Mouse (Mus musculus) brain, embryonic 18.5 days (tissue): Measurements from ENCODE around the gene Cxcl17.

Source experiments
- DNase-seq: peaks from one replicate; pipeline ENCODE4 v3.0.0-alpha.2; 2012; ENCODE audit warnings: low read depth, low spot score

Cxcl17 gene

DNA sequence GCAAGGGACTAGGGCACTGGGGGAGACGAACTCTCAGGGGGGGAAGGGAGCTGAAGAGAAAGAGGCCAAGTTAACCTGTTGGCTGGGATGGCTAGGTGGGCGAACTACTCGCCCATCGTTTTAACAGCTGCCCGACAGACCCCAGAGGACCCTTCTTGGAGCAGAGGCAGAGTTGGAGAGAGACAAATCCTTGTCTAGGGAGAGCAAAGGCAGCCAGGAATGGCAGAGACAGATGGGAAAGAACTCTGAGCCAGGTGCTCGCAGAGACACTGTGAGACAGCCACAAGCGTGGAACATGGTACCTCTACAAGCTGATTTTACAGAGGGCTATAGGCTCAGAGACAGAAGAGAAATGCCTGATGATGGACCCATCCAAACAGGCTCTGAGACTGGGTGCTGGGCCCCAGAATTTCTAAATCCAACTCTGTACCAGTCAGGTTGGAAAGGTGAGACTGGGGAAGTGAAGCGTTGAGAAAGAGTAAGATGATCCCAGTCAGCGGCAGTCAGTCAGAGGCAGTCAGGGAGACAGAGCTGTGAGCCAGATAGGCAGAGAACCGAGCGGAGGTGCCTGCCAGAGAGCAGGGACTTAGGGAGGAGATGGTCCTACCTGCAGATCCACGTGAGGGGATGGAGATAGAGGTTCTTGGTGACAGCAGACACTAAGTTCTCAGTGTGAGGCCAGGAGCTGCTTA is 43.5 kb downstream of the Cxcl17 start, which contains the start of gene Cnfn:
Gene Cnfn (minus strand): TSS at position 667 of the 692 bp plus-strand sequence.
- DNase-seq: no peak

DNA sequence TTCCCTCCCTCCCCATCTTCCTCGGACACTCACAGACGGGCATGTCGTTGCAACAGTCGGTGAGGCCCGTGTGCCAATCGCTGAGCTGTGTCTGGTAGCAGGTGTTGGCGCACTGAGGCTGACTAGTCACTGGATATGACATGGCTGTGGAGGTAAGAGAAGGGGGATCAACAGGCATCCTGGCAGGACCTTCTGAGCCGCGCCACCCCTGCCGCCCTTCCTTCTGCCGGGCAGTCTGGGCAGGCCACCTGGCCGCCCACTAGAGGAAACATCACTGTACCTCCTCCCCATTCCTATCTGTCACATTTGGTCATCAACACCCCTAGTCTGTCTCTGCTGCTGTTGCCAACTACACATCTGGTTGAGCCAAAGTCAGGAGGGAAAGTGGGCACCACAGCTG is 44.4 kb downstream of the Cxcl17 start:
- DNase-seq: no peak

DNA sequence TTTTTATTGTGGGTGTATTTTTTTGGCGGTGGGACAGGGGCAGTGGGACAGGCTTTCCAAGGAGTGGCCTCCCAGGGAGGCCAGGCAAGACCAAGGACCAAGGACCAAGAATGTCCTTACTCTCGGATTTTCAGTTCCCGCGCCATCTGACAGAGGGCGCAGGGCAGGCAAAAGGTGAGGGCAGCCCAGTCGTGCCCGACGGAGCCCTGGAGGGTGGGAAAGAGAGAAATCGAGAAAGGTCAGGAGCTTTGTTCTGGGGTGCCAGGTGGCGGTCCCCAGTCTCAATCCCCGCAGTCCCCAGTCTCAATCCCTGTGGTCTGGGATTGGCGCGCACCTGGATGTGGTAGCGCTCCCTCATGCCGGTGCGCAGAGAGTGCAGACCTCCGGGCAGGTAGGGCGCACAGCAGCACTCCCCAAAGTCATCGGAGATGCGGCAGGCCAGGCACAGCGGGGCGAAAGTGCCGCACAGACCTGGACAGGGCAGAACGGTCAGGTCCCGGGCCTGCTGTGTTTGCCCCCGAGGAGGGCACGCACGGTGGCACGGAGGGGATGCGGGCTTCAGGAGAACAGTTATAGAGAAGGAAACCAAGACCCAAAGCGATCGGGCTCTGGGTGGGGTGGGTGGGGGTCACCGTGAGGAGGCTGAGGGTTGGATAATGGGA is 44.9 kb downstream of the Cxcl17 start:
- DNase-seq: no peak

DNA sequence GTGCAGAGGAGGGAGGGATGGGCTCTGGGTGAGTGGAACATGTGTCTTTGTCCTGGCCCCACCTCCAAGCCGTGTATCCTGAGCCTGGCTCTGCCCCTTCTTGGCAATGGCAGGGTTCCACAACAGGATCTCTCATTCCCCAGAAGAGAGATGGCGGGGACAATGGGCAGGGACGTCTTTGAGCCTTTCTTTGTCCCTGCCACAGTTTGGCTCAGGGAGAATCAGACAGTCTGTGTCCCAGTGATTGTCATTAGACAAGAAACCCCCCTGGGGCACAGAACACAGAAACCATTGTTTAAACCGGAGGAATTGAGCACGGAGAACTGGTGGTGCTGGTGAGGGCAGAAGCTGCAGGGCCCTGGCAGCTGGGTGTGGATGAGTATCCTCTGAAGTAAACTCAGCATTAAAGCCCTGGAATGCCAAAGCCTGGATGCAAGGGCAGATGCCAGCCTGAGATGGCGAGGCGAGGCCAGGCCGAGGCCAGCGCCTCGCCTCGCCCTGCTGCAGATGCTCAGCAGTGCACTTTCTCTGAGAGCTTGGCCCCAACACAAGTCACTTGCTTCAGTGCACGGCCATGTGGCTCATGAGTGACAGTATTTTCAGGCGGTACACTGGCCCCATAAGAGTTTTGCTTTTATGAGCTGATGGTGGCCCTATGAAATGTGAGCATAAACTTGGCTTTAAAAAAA is 46.6 kb downstream of the Cxcl17 start:
- no peak for DNase-seq

DNA sequence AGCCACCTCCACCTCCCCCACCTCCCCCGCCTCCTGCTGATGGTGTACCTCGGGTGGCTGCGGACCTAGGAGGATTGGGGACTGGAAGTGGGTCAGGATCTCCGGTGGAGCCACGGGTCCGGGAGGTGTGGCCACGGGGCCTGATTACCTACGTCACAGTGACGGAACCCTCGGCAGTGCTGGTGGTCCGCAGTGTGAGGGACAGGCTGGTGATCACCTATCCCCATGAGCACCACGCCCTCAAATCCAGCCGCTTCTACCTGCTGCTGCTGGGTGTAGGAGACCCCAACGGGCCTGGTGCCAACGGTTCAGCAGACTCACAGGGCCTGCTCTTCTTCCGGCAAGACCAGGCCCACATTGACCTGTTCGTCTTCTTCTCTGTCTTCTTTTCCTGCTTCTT is 49.1 kb downstream of the Cxcl17 start:
- DNase-seq: no peak

DNA sequence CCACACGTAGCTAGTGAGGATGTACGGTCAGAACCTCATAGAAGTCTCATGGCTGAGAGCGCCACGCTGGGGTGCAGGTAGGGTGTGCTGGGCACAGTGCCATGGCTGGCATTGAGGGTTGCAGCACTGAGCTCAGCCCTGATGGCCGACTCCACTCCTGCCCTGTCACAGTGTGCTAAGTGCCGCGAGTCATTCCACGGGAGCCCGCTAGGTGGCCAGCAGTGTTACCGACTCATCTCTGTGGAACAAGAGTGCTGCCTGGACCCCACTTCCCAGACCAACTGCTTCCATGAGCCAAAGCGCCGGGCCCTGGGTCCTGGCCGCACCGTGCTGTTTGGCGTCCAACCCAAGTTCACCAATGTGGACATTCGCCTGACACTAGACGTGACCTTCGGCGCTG is 49.5 kb downstream of the Cxcl17 start:
- DNase-seq: no peak

DNA sequence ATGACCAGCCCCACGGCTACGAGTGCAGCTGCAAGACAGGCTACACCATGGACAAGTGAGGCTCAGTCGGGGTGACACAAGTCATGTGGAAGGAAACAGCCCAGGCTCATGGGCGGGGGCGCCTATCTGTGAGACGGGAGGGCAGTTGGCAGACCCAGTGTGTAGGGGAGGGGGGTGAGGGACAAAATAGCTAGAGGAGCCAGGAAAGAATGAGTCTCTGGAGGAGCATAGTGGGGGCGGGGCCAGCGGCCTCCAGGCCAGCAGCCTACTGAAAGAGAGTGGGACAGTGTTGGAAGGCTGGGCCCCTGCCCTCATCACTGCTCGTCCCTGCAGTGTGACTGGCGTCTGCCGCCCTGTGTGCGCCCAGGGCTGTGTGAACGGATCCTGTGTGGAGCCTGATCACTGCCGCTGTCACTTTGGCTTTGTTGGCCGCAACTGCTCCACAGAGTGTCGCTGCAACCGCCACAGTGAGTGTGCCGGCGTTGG is 53.9 kb downstream of the Cxcl17 start:
- DNase-seq: no peak
